In the genomic region with DNA sequence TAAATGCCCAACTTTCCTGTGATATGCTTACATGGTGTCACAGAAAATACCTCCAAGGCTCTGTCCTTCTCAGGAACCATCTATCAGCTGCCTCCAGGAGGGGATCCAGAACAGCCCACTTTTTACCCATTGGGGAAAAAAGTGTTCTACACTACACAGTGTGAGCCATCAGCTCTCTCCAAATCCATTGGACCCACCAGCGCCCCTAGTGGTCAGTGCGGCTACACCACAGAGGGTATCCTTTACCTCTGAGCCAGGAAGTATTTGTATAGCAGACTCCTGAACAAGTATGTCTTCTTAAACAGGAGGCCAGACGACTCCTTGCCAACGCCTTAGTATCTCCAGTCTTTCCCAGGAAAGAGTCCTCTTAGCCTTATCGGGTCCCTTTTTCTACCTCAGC, we compare ENCODE assay signal across 9 mouse cellular contexts. TPM values are rescaled to one million over a fixed set of nuclear protein-coding genes. Genes with fewer than 3 reads are reported as not detected.
A peak's percentile ranks its signal among the peaks of the same experiment; 100 is the strongest.
DNase-seq lines count a peak whose midpoint lies in the region.
"Had no signal": no experiment of that assay in that cellular context is flagged by ENCODE, and none has a peak within 500 bp of the region (broad histone marks: within the 10 kb centered on the region; RNA-seq: fewer than 3 reads in every experiment).

No protein-coding gene starts in this region.

- peak; percentile 8 to 20 for DNase-seq in frontal cortex, postnatal 36 days (ENCODE audit: low spot score in 2 of 2)
- no peak for DNase-seq in frontal cortex, postnatal 14 days (ENCODE audit: low spot score in 2 of 2)
- peak; percentile 56 for DNase-seq in right cerebral cortex, postnatal 14 days
- no peak for DNase-seq in right cerebral cortex, adult 18-20 months
- peak; percentile 25 for DNase-seq in c-Kit-positive CD71-positive TER-119-negative erythroid progenitor cells, embryonic 14.5 days (ENCODE audit: low read depth)
- DNase-seq in left cerebral cortex, postnatal 4 days, result peak; percentile 61
- peak; percentile 26 for DNase-seq in splenic B cell, adult 2 months (ENCODE audit: low read depth, low spot score)
- DNase-seq in adipocyte (ENCODE audit: low spot score), result no peak

- no peaks in the 10 kb centered on the region for H3K27me3 ChIP-seq in splenic B cell, adult 2 months (ENCODE audit: control insufficient read depth, insufficient read depth, low read length, poor library complexity, severe bottlenecking)
- H3K27me3 ChIP-seq: neural tube, embryonic 12.5 days had no signal

- intact Hi-C loops in left cerebral cortex, postnatal 4 days (cut with DNase I), result no loop called here

- H3K36me3 ChIP-seq in splenic B cell, adult 2 months (ENCODE audit: control insufficient read depth, insufficient read depth, low read length, poor library complexity, severe bottlenecking), result no peaks in the 10 kb centered on the region
- H3K36me3 ChIP-seq: neural tube, embryonic 12.5 days had no signal

RNA-seq across cellular contexts. Expression of a gene that starts 32.4 kb away (rescaled TPM):
- 10 to 100 TPM; 21.4 TPM for total RNA-seq in left cerebral cortex, postnatal 4 days (2021)

RNA-seq across cellular contexts. Expression of a gene that starts 57.8 kb away (rescaled TPM):
- total RNA-seq in left cerebral cortex, postnatal 4 days (2021), result 1 to 10 TPM; 7.0 to 8.7 TPM

RNA-seq across cellular contexts. Expression of a gene that starts 57.8 kb away (rescaled TPM):
- total RNA-seq in left cerebral cortex, postnatal 4 days (2021), result 100 to 1,000 TPM; 108 to 110 TPM

Comparison
In these comparisons a context has a peak if more than half of its experiments do, and no peak if none do; other contexts are left out.
1. DNase-seq: peak in frontal cortex, postnatal 36 days (2 of 2), right cerebral cortex, postnatal 14 days (single experiment), c-Kit-positive CD71-positive TER-119-negative erythroid progenitor cells, embryonic 14.5 days (single experiment), left cerebral cortex, postnatal 4 days (single experiment) and splenic B cell, adult 2 months (single experiment); none in frontal cortex, postnatal 14 days (0 of 2), right cerebral cortex, adult 18-20 months (single experiment) and adipocyte (single experiment).